Mouse (Mus musculus) bone marrow, adult 2 months (tissue): ENCODE measurements around the gene Farp1.

Source experiments
- CTCF ChIP-seq: fragments of 200-500 bp; IDR thresholded peaks from 2 replicates; pipeline ENCODE4 v1.5.1; 2011; ENCODE audit warnings: low read length, control low read depth; ENCODE audit not compliant: control insufficient read depth, insufficient read depth
- POLR2A ChIP-seq: fragments of 200-500 bp; IDR thresholded peaks from 2 replicates; pipeline ENCODE4 v1.6.1; 2011; ENCODE audit warnings: low read depth, mild to moderate bottlenecking, control low read depth, low read length, borderline replicate concordance; ENCODE audit not compliant: control insufficient read depth

GRCm38 (mm10) chr14:121107707-121108285 is 72.8 kb downstream of the Farp1 start:
- no peak for TF ChIP-seq CTCF
- TF ChIP-seq POLR2A, result no peak
